Mouse (Mus musculus) limb, embryonic 10.5 days (tissue): ENCODE measurements around the gene Pias4. TPM values are rescaled to one million over a fixed set of nuclear protein-coding genes. Genes with fewer than 3 reads are reported as not detected.

ENCODE experiments used
- DNase-seq: peaks from one replicate; pipeline ENCODE4 v3.0.0-alpha.2; 2017; ENCODE audit warnings: low spot score
- H3K27ac ChIP-seq: fragments of 300-500 bp; sonication (generic); 2 replicates; pipeline ENCODE4 v1.5.1; 2016; ENCODE audit warnings: mild to moderate bottlenecking
- H3K27me3 ChIP-seq: fragments of 300-500 bp; sonication (generic); 2 replicates; pipeline ENCODE4 v1.6.1; 2016; ENCODE audit warnings: low read depth, mild to moderate bottlenecking; ENCODE audit not compliant: poor library complexity, severe bottlenecking
- H3K36me3 ChIP-seq: fragments of 300-500 bp; sonication (generic); 2 replicates; pipeline ENCODE4 v1.6.1; 2016; ENCODE audit warnings: mild to moderate bottlenecking, moderate library complexity
- H3K4me1 ChIP-seq: fragments of 300-500 bp; sonication (generic); 2 replicates; pipeline ENCODE4 v1.6.1; 2016
- H3K4me3 ChIP-seq: fragments of 300-500 bp; sonication (generic); 2 replicates; pipeline ENCODE4 v1.5.1; 2016; ENCODE audit warnings: mild to moderate bottlenecking, moderate library complexity
- H3K9me3 ChIP-seq: fragments of 300-500 bp; sonication (generic); replicated peaks from 2 replicates; pipeline ENCODE4 v1.6.1; 2016; ENCODE audit warnings: mild to moderate bottlenecking
- WGBS: fragments of 180-500 bp; shearing (Covaris S2); methylation state at CpG from one replicate; pipeline ENCODE4 v1.1.7; 2016; 5-methylcytosine and 5-hydroxymethylcytosine counted together
- polyA plus RNA-seq: library from polyadenylated mRNA; unstranded; fragments of >200 nt; fragmentation: Nextera tagmentation; extraction: Ambion mirVana; gene quantifications from 2 replicates; pipeline ENCODE4 v1.2.1, GENCODE M21; 2016

Pias4 gene
- polyA plus RNA-seq, 1 experiment from 2014 or later = 73.6 TPM

- Histone ChIP-seq H3K27me3 (peaks cover 34% of the 10 kb centered on the region), H3K9me3 (no peaks in the 10 kb centered on the region), H3K36me3 (peaks cover 20% of the 10 kb centered on the region), H3K4me3 (peak overlapping the region; percentile 91), H3K4me1 (peaks cover 75% of the 10 kb centered on the region), H3K27ac (peak overlapping the region; percentile 98)
- WGBS = under 1% methylated on average over 88 of the region's 89 CpGs
- DNase-seq = peak; percentile 100
Measured at GRCm38 (mm10) chr10:81137252-81138130, 30.2 kb downstream of the Pias4 start.

- peaks cover 68% of the 10 kb centered on the region for H3K4me1 ChIP-seq
- peak; percentile 88 for DNase-seq
- WGBS = under 1% methylated on average over 48 of the region's 50 CpGs
Measured at GRCm38 (mm10) chr10:81136706-81137231, 31.0 kb downstream of the Pias4 start.

GRCm38 (mm10) chr10:81135831-81136705 is 31.7 kb downstream of the Pias4 start:
- H3K9me3 ChIP-seq = no peaks in the 10 kb centered on the region
- DNase-seq = peak; percentile 81
- H3K36me3 ChIP-seq = peaks cover 8% of the 10 kb centered on the region; the same call in 1 of the 2 replicates
- H3K27ac ChIP-seq = peak overlapping the region; percentile 98
- H3K27me3 ChIP-seq = peaks cover 36% of the 10 kb centered on the region
- peak overlapping the region; percentile 91 for H3K4me3 ChIP-seq
- peaks cover 61% of the 10 kb centered on the region for H3K4me1 ChIP-seq
- WGBS = 1% methylated on average over 75 of the region's 86 CpGs

More at GRCm38 (mm10) chr10:81136706-81137231, 31.0 kb downstream of the Pias4 start:
- Histone ChIP-seq H3K4me3 (peak overlapping the region; percentile 91), H3K27me3 (peaks cover 34% of the 10 kb centered on the region), H3K9me3 (no peaks in the 10 kb centered on the region), H3K27ac (peak overlapping the region; percentile 98), H3K36me3 (peaks cover 13% of the 10 kb centered on the region)

GRCm38 (mm10) chr10:81134966-81135681 is 32.6 kb downstream of the Pias4 start, which contains the start of gene Zbtb7a:
Zbtb7a (plus strand) TSS chr10:81135220.
- peak within 1 kb of the TSS; percentile 98 for H3K27ac ChIP-seq
- H3K9me3 ChIP-seq = no peaks in the 10 kb centered on the region
- peaks cover 45% of the 10 kb centered on the region for H3K27me3 ChIP-seq
- H3K4me1 ChIP-seq = peaks cover 52% of the 10 kb centered on the region
- peak; percentile 73 for DNase-seq
- H3K36me3 ChIP-seq = 0 out of 2 replicates have a peak, but pooled peaks cover 5% of the 10 kb centered on the region
- H3K4me3 ChIP-seq = peak within 1 kb of the TSS; percentile 91
- WGBS = 1% methylated on average over 41 of the region's 41 CpGs

- Histone ChIP-seq H3K4me1 (peaks cover 50% of the 10 kb centered on the region), H3K36me3 (no peaks in the 10 kb centered on the region), H3K27ac (no peak overlapping the region; the same call in 1 of the 2 replicates), H3K27me3 (peaks cover 55% of the 10 kb centered on the region), H3K4me3 (peak overlapping the region; percentile 91), H3K9me3 (no peaks in the 10 kb centered on the region)
- DNase-seq = no peak
- under 1% methylated on average over 16 of the region's 16 CpGs for WGBS
Measured at GRCm38 (mm10) chr10:81134181-81134587, 33.5 kb downstream of the Pias4 start.

GRCm38 (mm10) chr10:81123500-81123899 is 44.2 kb downstream of the Pias4 start:
- Histone ChIP-seq H3K4me3 (no peak overlapping the region), H3K4me1 (peaks cover 10% of the 10 kb centered on the region), H3K9me3 (no peaks in the 10 kb centered on the region), H3K27me3 (peaks cover 15% of the 10 kb centered on the region), H3K27ac (no peak overlapping the region), H3K36me3 (peaks cover 65% of the 10 kb centered on the region)
- DNase-seq = no peak
- WGBS = 91% methylated on average over 11 of the region's 11 CpGs

GRCm38 (mm10) chr10:81122889-81123288 is 44.8 kb downstream of the Pias4 start:
- Histone ChIP-seq H3K4me1 (peaks cover 4% of the 10 kb centered on the region; the same call in 1 of the 2 replicates), H3K27ac (no peak overlapping the region), H3K36me3 (peaks cover 71% of the 10 kb centered on the region), H3K27me3 (peaks cover 9% of the 10 kb centered on the region), H3K4me3 (no peak overlapping the region), H3K9me3 (no peaks in the 10 kb centered on the region)
- no peak for DNase-seq
- 95% methylated on average over 2 of the region's 2 CpGs for WGBS

- no peak for DNase-seq
- no peak overlapping the region for H3K4me3 ChIP-seq
- 86% methylated on average over 7 of the region's 7 CpGs for WGBS
- H3K27me3 ChIP-seq = no peaks in the 10 kb centered on the region
- H3K36me3 ChIP-seq = peaks cover 92% of the 10 kb centered on the region
- H3K9me3 ChIP-seq = no peaks in the 10 kb centered on the region
- no peak overlapping the region for H3K27ac ChIP-seq
- no peaks in the 10 kb centered on the region for H3K4me1 ChIP-seq
Measured at GRCm38 (mm10) chr10:81120650-81121049, 47.1 kb downstream of the Pias4 start.

- Histone ChIP-seq H3K27ac (no peak overlapping the region), H3K36me3 (peaks cover 98% of the 10 kb centered on the region), H3K27me3 (no peaks in the 10 kb centered on the region), H3K4me3 (no peak overlapping the region), H3K9me3 (no peaks in the 10 kb centered on the region), H3K4me1 (no peaks in the 10 kb centered on the region)
- 93% methylated on average over 10 of the region's 10 CpGs for WGBS
- DNase-seq = no peak
Measured at GRCm38 (mm10) chr10:81119625-81120024, 48.1 kb downstream of the Pias4 start.

GRCm38 (mm10) chr10:81112946-81113345 is 54.8 kb downstream of the Pias4 start:
- Histone ChIP-seq H3K4me3 (no peak overlapping the region), H3K27ac (no peak overlapping the region), H3K4me1 (no peaks in the 10 kb centered on the region), H3K9me3 (no peaks in the 10 kb centered on the region), H3K36me3 (peaks cover 98% of the 10 kb centered on the region), H3K27me3 (no peaks in the 10 kb centered on the region)
- 94% methylated on average over 6 of the region's 6 CpGs for WGBS
- DNase-seq = no peak

GRCm38 (mm10) chr10:81106113-81106721 is 61.5 kb downstream of the Pias4 start:
- Histone ChIP-seq H3K27me3 (no peaks in the 10 kb centered on the region), H3K36me3 (peaks cover 44% of the 10 kb centered on the region), H3K9me3 (no peaks in the 10 kb centered on the region), H3K4me3 (peak overlapping the region; percentile 90), H3K27ac (peak overlapping the region; percentile 98), H3K4me1 (peaks cover 23% of the 10 kb centered on the region)
- peak; percentile 93 for DNase-seq
- WGBS = under 1% methylated on average over 35 of the region's 35 CpGs
